Mouse (Mus musculus): Measurements from ENCODE around the gene Pigyl. TPM values are rescaled to one million over a fixed set of nuclear protein-coding genes. Genes with fewer than 3 reads are reported as not detected.
"Not testable (repeated sequence)": the region's sequence is repeated elsewhere in the genome, so short reads cannot be mapped to it uniquely, and the experiment has no call there.

Gene Pigyl
- polyA plus RNA-seq, 1 experiment: 50.1 TPM

GRCm38 (mm10) chr9:22136765-22137547 lies 19.7 kb upstream of the Pigyl start:
- 17% methylated on average over 23 of the region's 23 CpGs for WGBS
- DNase-seq (ENCODE audit: low read depth, low spot score): peak; percentile 56

GRCm38 (mm10) chr9:22138480-22138879 lies 18.2 kb upstream of the Pigyl start:
- WGBS: 29% methylated on average over 2 of the region's 2 CpGs
- DNase-seq (ENCODE audit: low read depth, low spot score): no peak

GRCm38 (mm10) chr9:22139746-22140145 lies 16.9 kb upstream of the Pigyl start:
- DNase-seq (ENCODE audit: low read depth, low spot score): no peak
- WGBS: 90% methylated on average over 5 of the region's 5 CpGs

GRCm38 (mm10) chr9:22143108-22144037 lies 13.3 kb upstream of the Pigyl start:
- 46% methylated on average over 17 of the region's 17 CpGs for WGBS
- DNase-seq (ENCODE audit: low read depth, low spot score): peak; percentile 70

- no peak for DNase-seq (ENCODE audit: low read depth, low spot score)
- 80% methylated on average over 8 of the region's 8 CpGs for WGBS
These were observed 12.2 kb upstream of the Pigyl start for GRCm38 (mm10) chr9:22144304-22144965.

- WGBS: 58% methylated on average over 20 of the region's 20 CpGs
These were observed 7.0 kb upstream of the Pigyl start for GRCm38 (mm10) chr9:22149426-22150248.

GRCm38 (mm10) chr9:22150249-22150693 lies 6.4 kb upstream of the Pigyl start:
- WGBS: 75% methylated on average over 7 of the region's 7 CpGs
- not testable (repeated sequence) for DNase-seq (ENCODE audit: low read depth, low spot score)

More at GRCm38 (mm10) chr9:22149426-22150248, 7.0 kb upstream of the Pigyl start:
- no peak for DNase-seq (ENCODE audit: low read depth, low spot score)

- WGBS: 16% methylated on average over 2 of the region's 2 CpGs
- no peak for DNase-seq (ENCODE audit: low read depth, low spot score)
These were observed 5.7 kb upstream of the Pigyl start for GRCm38 (mm10) chr9:22150946-22151345.

- DNase-seq (ENCODE audit: low read depth, low spot score): no peak
- WGBS: 94% methylated on average over 3 of the region's 3 CpGs
These were observed 2.8 kb upstream of the Pigyl start for GRCm38 (mm10) chr9:22153810-22154209.

GRCm38 (mm10) chr9:22155614-22156013 lies 1.0 kb upstream of the Pigyl start:
- WGBS: 13% methylated on average over 10 of the region's 10 CpGs
- DNase-seq (ENCODE audit: low read depth, low spot score): no peak

- WGBS: 79% methylated on average over 34 of the region's 34 CpGs
- no peak for DNase-seq (ENCODE audit: low read depth, low spot score)
These were observed 1.0 kb downstream of the Pigyl start for GRCm38 (mm10) chr9:22157516-22158265.

GRCm38 (mm10) chr9:22161299-22161698 lies 4.7 kb downstream of the Pigyl start:
- 54% methylated on average over 6 of the region's 6 CpGs for WGBS
- DNase-seq (ENCODE audit: low read depth, low spot score): no peak

- no peak for DNase-seq (ENCODE audit: low read depth, low spot score)
- 59% methylated on average over 9 of the region's 9 CpGs for WGBS
These were observed 5.7 kb downstream of the Pigyl start for GRCm38 (mm10) chr9:22162305-22162704.

- 91% methylated on average over 7 of the region's 7 CpGs for WGBS
- no peak for DNase-seq (ENCODE audit: low read depth, low spot score)
These were observed 6.3 kb downstream of the Pigyl start for GRCm38 (mm10) chr9:22162912-22163311.

GRCm38 (mm10) chr9:22164711-22165668 lies 8.3 kb downstream of the Pigyl start:
- DNase-seq (ENCODE audit: low read depth, low spot score): no peak
- 8% methylated on average over 53 of the region's 54 CpGs for WGBS

- DNase-seq (ENCODE audit: low read depth, low spot score): no peak
These were observed 9.3 kb downstream of the Pigyl start for GRCm38 (mm10) chr9:22165964-22166363.

GRCm38 (mm10) chr9:22166686-22167085 lies 10.0 kb downstream of the Pigyl start:
- 90% methylated on average over 10 of the region's 10 CpGs for WGBS
- no peak for DNase-seq (ENCODE audit: low read depth, low spot score)

More at GRCm38 (mm10) chr9:22165964-22166363, 9.3 kb downstream of the Pigyl start:
- WGBS: 64% methylated on average over 6 of the region's 6 CpGs
